Mouse (Mus musculus): ENCODE data around the gene Zmynd15.

DNA sequence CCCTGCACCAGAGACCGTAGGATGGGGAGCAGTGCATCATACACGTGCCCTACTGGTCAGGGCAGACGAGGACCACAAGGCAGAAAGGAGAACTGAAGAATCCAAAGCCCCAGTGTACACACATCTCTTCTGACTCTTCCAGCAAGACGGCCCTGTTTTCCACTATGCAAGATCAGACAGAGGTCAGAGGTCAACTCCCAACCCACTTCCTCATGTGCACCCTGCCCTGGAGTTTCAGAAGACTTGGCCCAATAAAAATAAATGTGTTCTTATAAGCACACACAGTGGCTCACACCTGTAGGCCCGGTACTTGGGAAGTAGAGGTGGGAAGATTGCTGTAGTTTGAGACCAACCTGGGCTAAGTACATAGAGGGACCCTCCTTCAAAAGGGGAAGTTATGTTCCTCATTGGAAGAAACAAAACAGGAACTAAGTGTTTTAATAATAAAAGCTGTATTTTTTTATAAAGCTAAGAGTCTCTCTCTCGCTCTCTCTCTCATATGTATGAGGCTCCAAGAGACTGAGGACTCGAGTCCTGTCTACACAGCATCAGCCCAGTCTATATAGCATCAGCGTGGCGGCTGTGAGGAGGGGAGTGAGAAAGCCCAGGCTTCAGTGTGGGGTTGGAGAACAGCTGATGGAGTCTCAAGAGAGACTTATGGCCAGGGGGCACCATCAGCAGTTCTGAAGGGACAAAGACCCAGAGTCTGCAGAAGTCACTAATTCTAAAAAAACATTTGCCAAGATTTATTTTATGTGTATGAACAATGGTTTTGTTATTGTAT is 5.8 kb upstream of the Zmynd15 start:
- no peak for TF ChIP-seq CTCF (IDR thresholded peaks at IDR 0.05; ENCODE audit: low read depth)
- no peak for TF ChIP-seq EP300 (IDR thresholded peaks at IDR 0.05; ENCODE audit: low read depth)
